Mouse (Mus musculus): ENCODE measurements at regions not wholly inside any gene's neighbourhood (a gene's known extent, or its start where the extent isn't known, plus 50 kb on each side); places are given as distances from the start of the nearest gene placed in this dataset.

DNA sequence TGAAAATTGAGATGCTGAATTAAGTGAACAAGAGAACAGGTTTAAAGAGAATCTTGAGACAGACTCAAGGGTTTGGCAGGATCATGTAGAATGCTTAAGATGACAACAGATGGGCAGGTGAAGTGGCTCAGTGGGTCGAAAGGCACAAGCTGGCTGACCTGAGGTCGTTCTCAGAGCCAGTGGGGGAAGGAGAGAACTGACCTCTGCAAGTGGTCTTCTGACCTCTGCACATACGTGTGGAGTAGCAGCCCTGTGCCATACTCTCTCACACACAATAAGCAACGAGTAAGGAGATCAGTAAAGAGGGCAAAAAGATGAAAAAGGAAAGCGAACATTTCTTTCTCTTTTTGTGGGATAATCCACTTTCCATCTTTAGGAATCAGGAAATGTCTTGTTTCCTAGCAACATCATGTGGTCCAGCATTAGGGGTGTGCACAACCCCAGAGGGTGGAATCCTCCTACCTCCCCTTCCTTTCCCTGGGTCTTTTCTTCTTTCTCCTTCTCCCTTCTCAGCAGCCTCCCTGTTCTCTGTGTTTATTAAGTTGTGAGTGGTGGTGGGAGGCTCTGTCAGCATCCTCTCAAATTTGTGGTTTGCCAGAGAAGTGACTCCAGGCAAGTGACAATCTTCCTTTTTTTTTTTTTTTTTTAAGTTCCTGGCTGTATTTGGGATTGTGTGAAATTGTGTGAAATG, 114.7 kb downstream of the 1810013L24Rik start:
- no peaks in the 10 kb centered on the region for H3K36me3 ChIP-seq (ENCODE audit: control insufficient read depth, insufficient read depth, low read length)
- peaks cover 15% of the 10 kb centered on the region for H3K4me1 ChIP-seq (ENCODE audit: control insufficient read depth, insufficient read depth, low read length)
- 26% methylated on average over 5 of the region's 5 CpGs for WGBS
- H3K4me3 ChIP-seq (ENCODE audit: low read depth, low read length): no peak overlapping the region
- no peak overlapping the region for H3K4me2 ChIP-seq (ENCODE audit: low read length)
- DNase-seq (ENCODE audit: low spot score): peak; percentile 33
- 0 out of 2 replicates have a peak overlapping the region, but pooled peaks have one; percentile 3 for H3K9ac ChIP-seq (ENCODE audit: low read length)
- no peaks in the 10 kb centered on the region for H3K27me3 ChIP-seq (replicated peaks; ENCODE audit: control insufficient read depth, insufficient read depth, low read length)
- no peak overlapping the region for H3K27ac ChIP-seq (ENCODE audit: low read depth, low read length)
- H3K9me3 ChIP-seq (replicated peaks; ENCODE audit: control insufficient read depth, low read length): no peaks in the 10 kb centered on the region
- no peak for ATAC-seq

GRCm38 (mm10) chr16:8947846-8948245, 117.9 kb downstream of the 1810013L24Rik start:
- DNase-seq (ENCODE audit: low spot score): peak; percentile 90
- Histone ChIP-seq H3K4me1 (ENCODE audit: control insufficient read depth, insufficient read depth, low read length) (peaks cover 15% of the 10 kb centered on the region), H3K27ac (ENCODE audit: low read depth, low read length) (no peak overlapping the region), H3K4me2 (ENCODE audit: low read length) (no peak overlapping the region), H3K36me3 (ENCODE audit: control insufficient read depth, insufficient read depth, low read length) (no peaks in the 10 kb centered on the region), H3K9me3 (replicated peaks; ENCODE audit: control insufficient read depth, low read length) (no peaks in the 10 kb centered on the region), H3K27me3 (replicated peaks; ENCODE audit: control insufficient read depth, insufficient read depth, low read length) (no peaks in the 10 kb centered on the region), H3K9ac (ENCODE audit: low read length) (no peak overlapping the region), H3K4me3 (ENCODE audit: low read depth, low read length) (no peak overlapping the region)
- WGBS: 17% methylated on average over 5 of the region's 5 CpGs
- peak; percentile 88 for ATAC-seq

DNA sequence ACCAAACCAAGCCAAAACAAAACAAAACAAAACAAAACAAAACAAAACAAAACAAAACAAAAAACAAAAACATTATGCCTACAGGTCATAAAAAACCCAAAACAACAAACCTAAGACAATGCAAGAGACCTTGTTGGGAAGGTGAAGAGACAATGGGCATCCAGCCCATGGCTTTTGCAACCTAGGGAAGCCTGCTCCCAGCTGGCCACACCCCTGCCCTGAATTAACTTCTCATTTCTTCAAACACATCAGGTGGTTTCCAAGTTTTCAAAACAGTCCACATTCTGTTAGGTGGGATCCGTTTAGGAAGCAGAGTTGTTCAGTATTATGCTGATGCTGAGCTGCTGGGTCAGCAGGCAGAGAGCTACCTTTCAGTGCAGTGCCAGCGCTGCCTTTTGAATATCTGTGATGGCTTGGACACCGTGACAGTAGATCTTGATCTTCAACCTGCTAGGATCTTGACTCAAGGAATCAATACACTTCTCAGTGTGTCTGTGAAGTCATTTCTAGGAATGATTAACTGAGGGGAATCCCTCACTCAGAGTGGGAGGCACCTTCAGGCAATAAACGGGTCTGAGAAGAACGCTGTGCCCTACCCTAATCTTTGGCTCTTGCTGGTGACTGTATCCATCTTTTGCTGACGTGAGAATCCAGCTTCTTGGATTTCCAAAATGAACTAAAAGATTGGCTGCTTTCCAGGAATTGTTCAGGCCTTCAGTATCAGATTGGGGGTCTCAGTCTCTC, 121.4 kb downstream of the 1810013L24Rik start:
- ATAC-seq: no peak
- Histone ChIP-seq H3K9ac (ENCODE audit: low read length) (no peak overlapping the region), H3K4me2 (ENCODE audit: low read length) (no peak overlapping the region), H3K36me3 (ENCODE audit: control insufficient read depth, insufficient read depth, low read length) (no peaks in the 10 kb centered on the region), H3K4me1 (ENCODE audit: control insufficient read depth, insufficient read depth, low read length) (peaks cover 5% of the 10 kb centered on the region; the same call in 1 of the 2 replicates), H3K27ac (ENCODE audit: low read depth, low read length) (no peak overlapping the region), H3K27me3 (replicated peaks; ENCODE audit: control insufficient read depth, insufficient read depth, low read length) (no peaks in the 10 kb centered on the region), H3K4me3 (ENCODE audit: low read depth, low read length) (no peak overlapping the region), H3K9me3 (replicated peaks; ENCODE audit: control insufficient read depth, low read length) (no peaks in the 10 kb centered on the region)
- 75% methylated on average over 6 of the region's 6 CpGs for WGBS
- DNase-seq (ENCODE audit: low spot score): no peak

- Histone ChIP-seq H3K4me1 (ENCODE audit: control insufficient read depth, insufficient read depth, low read length) (no peaks in the 10 kb centered on the region), H3K27me3 (replicated peaks; ENCODE audit: control insufficient read depth, insufficient read depth, low read length) (no peaks in the 10 kb centered on the region), H3K27ac (ENCODE audit: low read depth, low read length) (no peak overlapping the region), H3K4me2 (ENCODE audit: low read length) (no peak overlapping the region), H3K9me3 (replicated peaks; ENCODE audit: control insufficient read depth, low read length) (no peaks in the 10 kb centered on the region; the same call in 1 of the 2 replicates), H3K4me3 (ENCODE audit: low read depth, low read length) (no peak overlapping the region), H3K9ac (ENCODE audit: low read length) (no peak overlapping the region), H3K36me3 (ENCODE audit: control insufficient read depth, insufficient read depth, low read length) (no peaks in the 10 kb centered on the region)
- ATAC-seq (no peak), DNase-seq (ENCODE audit: low spot score) (no peak)
- 86% methylated on average over 10 of the region's 10 CpGs for WGBS
Observed at GRCm38 (mm10) chr16:8961739-8962138, 131.8 kb downstream of the 1810013L24Rik start.

DNA sequence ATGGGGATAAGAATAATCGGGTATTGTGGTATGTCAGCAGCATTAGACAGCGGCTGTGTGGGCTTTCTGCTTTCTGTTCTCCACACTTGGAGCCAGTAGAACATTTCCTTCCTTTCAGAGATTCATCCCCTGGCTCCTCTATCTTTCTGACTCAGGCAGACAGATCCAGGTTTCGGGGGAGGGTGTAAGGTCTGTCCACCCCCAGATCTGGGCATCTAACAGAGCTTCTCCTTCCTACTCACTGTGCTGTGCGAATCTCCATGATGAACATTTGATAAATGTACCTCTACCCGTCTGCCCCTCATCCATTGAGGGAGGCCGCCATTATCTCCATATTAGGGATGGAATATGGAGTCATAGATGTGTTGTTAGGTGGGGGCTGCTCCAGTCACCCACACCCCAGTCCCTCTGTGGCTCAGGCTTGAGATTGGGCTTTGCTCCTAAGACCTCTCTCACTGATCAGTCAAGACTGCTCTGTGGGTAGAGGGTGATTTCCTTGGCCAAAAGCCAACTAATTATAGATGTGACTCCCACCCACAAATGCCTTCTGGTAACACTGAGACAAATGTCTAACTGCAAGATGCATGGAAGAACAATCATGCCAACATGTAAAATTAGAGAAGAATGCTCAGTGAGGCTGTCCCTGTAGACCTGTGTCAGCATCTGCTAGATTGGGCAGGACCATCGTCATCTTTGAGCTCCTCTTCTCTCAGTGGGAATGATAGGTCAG, 163.8 kb downstream of the 1810013L24Rik start:
- no peak overlapping the region for H3K4me3 ChIP-seq (ENCODE audit: low read depth, low read length)
- H3K4me1 ChIP-seq (ENCODE audit: control insufficient read depth, insufficient read depth, low read length): no peaks in the 10 kb centered on the region
- ATAC-seq (no peak), DNase-seq (ENCODE audit: low spot score) (no peak)
- no peak overlapping the region for H3K4me2 ChIP-seq (ENCODE audit: low read length)
- no peaks in the 10 kb centered on the region for H3K9me3 ChIP-seq (replicated peaks; ENCODE audit: control insufficient read depth, low read length)
- 87% methylated on average over 7 of the region's 7 CpGs for WGBS
- H3K27me3 ChIP-seq (replicated peaks; ENCODE audit: control insufficient read depth, insufficient read depth, low read length): no peaks in the 10 kb centered on the region
- H3K27ac ChIP-seq (ENCODE audit: low read depth, low read length): no peak overlapping the region
- no peak overlapping the region for H3K9ac ChIP-seq (ENCODE audit: low read length)
- no peaks in the 10 kb centered on the region for H3K36me3 ChIP-seq (ENCODE audit: control insufficient read depth, insufficient read depth, low read length)

- DNase-seq (ENCODE audit: low spot score): no peak
- no peak for ATAC-seq
- H3K9me3 ChIP-seq (replicated peaks; ENCODE audit: control insufficient read depth, low read length): no peaks in the 10 kb centered on the region
Observed at GRCm38 (mm10) chr16:8994521-8994920, 164.6 kb downstream of the 1810013L24Rik start.

GRCm38 (mm10) chr16:8997250-8997649, 167.3 kb downstream of the 1810013L24Rik start:
- Histone ChIP-seq H3K4me1 (ENCODE audit: control insufficient read depth, insufficient read depth, low read length) (no peaks in the 10 kb centered on the region), H3K4me2 (ENCODE audit: low read length) (no peak overlapping the region), H3K27me3 (replicated peaks; ENCODE audit: control insufficient read depth, insufficient read depth, low read length) (no peaks in the 10 kb centered on the region), H3K4me3 (ENCODE audit: low read depth, low read length) (no peak overlapping the region), H3K9ac (ENCODE audit: low read length) (no peak overlapping the region), H3K36me3 (ENCODE audit: control insufficient read depth, insufficient read depth, low read length) (no peaks in the 10 kb centered on the region), H3K9me3 (replicated peaks; ENCODE audit: control insufficient read depth, low read length) (no peaks in the 10 kb centered on the region), H3K27ac (ENCODE audit: low read depth, low read length) (no peak overlapping the region)
- WGBS: 78% methylated on average over 5 of the region's 5 CpGs
- ATAC-seq: no peak
- no peak for DNase-seq (ENCODE audit: low spot score)

More at GRCm38 (mm10) chr16:8994521-8994920, 164.6 kb downstream of the 1810013L24Rik start:
- H3K36me3 ChIP-seq (ENCODE audit: control insufficient read depth, insufficient read depth, low read length): no peaks in the 10 kb centered on the region
- no peaks in the 10 kb centered on the region for H3K27me3 ChIP-seq (replicated peaks; ENCODE audit: control insufficient read depth, insufficient read depth, low read length)
- no peak overlapping the region for H3K27ac ChIP-seq (ENCODE audit: low read depth, low read length)
- WGBS: 85% methylated on average over 1 of the region's 1 CpGs
- H3K4me3 ChIP-seq (ENCODE audit: low read depth, low read length): no peak overlapping the region
- no peak overlapping the region for H3K4me2 ChIP-seq (ENCODE audit: low read length)
- no peaks in the 10 kb centered on the region for H3K4me1 ChIP-seq (ENCODE audit: control insufficient read depth, insufficient read depth, low read length)
- H3K9ac ChIP-seq (ENCODE audit: low read length): no peak overlapping the region

DNA sequence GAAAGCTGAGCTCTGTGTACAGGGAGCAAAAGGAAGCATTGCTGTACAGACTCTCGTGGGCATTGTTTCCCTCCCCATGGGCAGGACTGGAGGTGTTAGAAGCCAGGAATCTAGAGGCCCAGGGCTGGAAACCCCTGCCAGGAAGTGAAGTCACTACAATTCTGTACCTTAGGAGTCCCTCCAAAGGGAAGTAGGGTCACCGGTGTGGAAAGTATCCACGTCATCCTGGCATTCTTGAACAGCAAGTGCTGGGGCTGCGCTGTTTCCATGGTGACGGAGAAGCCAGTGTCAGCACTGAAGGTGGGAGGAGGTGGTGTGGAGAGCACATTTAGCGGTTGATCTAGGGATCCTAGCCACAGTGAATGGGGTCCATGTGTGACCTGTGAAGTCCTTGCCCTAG, 174.1 kb downstream of the 1810013L24Rik start:
- DNase-seq (ENCODE audit: low spot score): peak; percentile 61
- H3K4me2 ChIP-seq (ENCODE audit: low read length): no peak overlapping the region
- ATAC-seq: peak; percentile 54

More for the DNA sequence above, 174.1 kb downstream of the 1810013L24Rik start:
- H3K27ac ChIP-seq (ENCODE audit: low read depth, low read length): no peak overlapping the region
- H3K4me3 ChIP-seq (ENCODE audit: low read depth, low read length): no peak overlapping the region
- no peaks in the 10 kb centered on the region for H3K9me3 ChIP-seq (replicated peaks; ENCODE audit: control insufficient read depth, low read length)
- 0 out of 2 replicates have a peak, but pooled peaks cover 2% of the 10 kb centered on the region for H3K4me1 ChIP-seq (ENCODE audit: control insufficient read depth, insufficient read depth, low read length)
- H3K27me3 ChIP-seq (replicated peaks; ENCODE audit: control insufficient read depth, insufficient read depth, low read length): no peaks in the 10 kb centered on the region
- WGBS: 28% methylated on average over 6 of the region's 6 CpGs
- no peak overlapping the region; the same call in 1 of the 2 replicates for H3K9ac ChIP-seq (ENCODE audit: low read length)
- H3K36me3 ChIP-seq (ENCODE audit: control insufficient read depth, insufficient read depth, low read length): no peaks in the 10 kb centered on the region

Data from forebrain, embryonic 14.5 days (tissue).